Mouse (Mus musculus): ENCODE measurements at regions not wholly inside any gene's neighbourhood (a gene's known extent, or its start where the extent isn't known, plus 50 kb on each side); places are given as distances from the start of the nearest gene placed in this dataset.
"Not testable (repeated sequence)": the region's sequence is repeated elsewhere in the genome, so short reads cannot be mapped to it uniquely, and the experiment has no call there.

GRCm38 (mm10) chr12:17992572-17992971 is 301.9 kb downstream of the Hpcal1 start:
- H3K36me3 ChIP-seq, H3K27me3 ChIP-seq, H3K27ac ChIP-seq, H3K9me3 ChIP-seq, H3K4me1 ChIP-seq: not testable (repeated sequence)
- peak; percentile 89; the same call in 1 of the 2 replicates for ATAC-seq (ENCODE audit: borderline replicate concordance, extremely low read depth, low FRiP score, low TSS enrichment)
- peak overlapping the region; percentile 65 for H3K4me2 ChIP-seq
- H3K4me3 ChIP-seq = peak overlapping the region; percentile 56
- peak overlapping the region; percentile 49 for H3K9ac ChIP-seq
- WGBS = 2% methylated on average over 35 of the region's 44 CpGs

- peak overlapping the region; percentile 56 for H3K4me3 ChIP-seq
- H3K4me2 ChIP-seq = peak overlapping the region; percentile 65
- not testable (repeated sequence) for H3K4me1 ChIP-seq; ATAC-seq (ENCODE audit: borderline replicate concordance, extremely low read depth, low FRiP score, low TSS enrichment); H3K27ac ChIP-seq; H3K9me3 ChIP-seq; H3K27me3 ChIP-seq; H3K36me3 ChIP-seq
- 0 out of 2 replicates have a peak overlapping the region, but pooled peaks have one; percentile 22 for H3K9ac ChIP-seq
- 5% methylated on average over 22 of the region's 22 CpGs for WGBS
These were observed 302.7 kb downstream of the Hpcal1 start for GRCm38 (mm10) chr12:17993368-17993767.
